In genomic region chr12:111507962-111508361, GRCm38 (mm10) we compare ENCODE assay signal across 28 mouse cellular contexts. TPM values are rescaled to one million over a fixed set of nuclear protein-coding genes. Genes with fewer than 3 reads are reported as not detected.
DNase-seq lines count a peak whose midpoint lies in the region; ATAC-seq lines count a peak whose summit lies in the region.
"Had no signal": no experiment of that assay in that cellular context is flagged by ENCODE, and none has a peak within 500 bp of the region (broad histone marks: within the 10 kb centered on the region; RNA-seq: fewer than 3 reads in every experiment).

No protein-coding gene starts in this region.

- peak overlapping the region; percentile 65 for H3K9ac ChIP-seq in liver, embryonic 13.5 days
- peak overlapping the region; percentile 42 for H3K9ac ChIP-seq in liver, embryonic 16.5 days (ENCODE audit: low read depth, low read length)
- H3K9ac ChIP-seq in forebrain, embryonic 16.5 days (replicated peaks; ENCODE audit: low read depth, low read length): no peak overlapping the region
- H3K9ac ChIP-seq: heart, embryonic 15.5 days; kidney, embryonic 15.5 days; limb, embryonic 13.5 days; midbrain, embryonic 13.5 days had no signal

- no peaks in the 10 kb centered on the region for H3K36me3 ChIP-seq in liver, embryonic 13.5 days
- H3K36me3 ChIP-seq in liver, embryonic 16.5 days (ENCODE audit: control insufficient read depth, insufficient read depth): no peaks in the 10 kb centered on the region
- no peaks in the 10 kb centered on the region for H3K36me3 ChIP-seq in forebrain, embryonic 16.5 days (ENCODE audit: control insufficient read depth, insufficient read depth)
- H3K36me3 ChIP-seq: heart, embryonic 10.5 days; heart, embryonic 15.5 days; kidney, embryonic 15.5 days; limb, embryonic 13.5 days; midbrain, embryonic 13.5 days had no signal

- peak; percentile 65 to 76 for DNase-seq in adrenal gland, adult (ENCODE audit: inconsistent age in 2 of 2, low spot score in 1 of 2)
- no peak for DNase-seq in adrenal gland, postnatal 10 days
- DNase-seq in liver, embryonic 13.5 days: no peak
- no peak for DNase-seq in liver
- DNase-seq in right cerebral cortex, postnatal 4 days: no peak
- DNase-seq: cerebellum, adult 11-12 months; cerebellum, adult 9-11 months; gastrocnemius, postnatal 25 days; heart, adult 11 months; kidney, adult 18-20 months; kidney, postnatal 25 days; lung, adult 2 months; lung, postnatal 10 days had no signal

- peak overlapping the region; percentile 83 for H3K27ac ChIP-seq in liver, embryonic 13.5 days
- peak overlapping the region; percentile 73 for H3K27ac ChIP-seq in liver, embryonic 16.5 days (ENCODE audit: low read length)
- H3K27ac ChIP-seq in forebrain, embryonic 16.5 days (ENCODE audit: low read length): no peak overlapping the region
- H3K27ac ChIP-seq: heart, embryonic 10.5 days; heart, embryonic 15.5 days; kidney, embryonic 15.5 days; limb, embryonic 13.5 days; macrophage; midbrain, embryonic 13.5 days had no signal

- WGBS in liver, embryonic 13.5 days (ENCODE audit: insufficient replicate concordance): 77% methylated on average over 10 of the region's 10 CpGs
- 71% methylated on average over 10 of the region's 10 CpGs for WGBS in liver, embryonic 16.5 days (ENCODE audit: insufficient replicate concordance)
- WGBS in forebrain, embryonic 16.5 days: 91% methylated on average over 10 of the region's 10 CpGs

- no peaks in the 10 kb centered on the region for H3K9me3 ChIP-seq in liver, embryonic 13.5 days (replicated peaks)
- no peaks in the 10 kb centered on the region for H3K9me3 ChIP-seq in liver, embryonic 16.5 days (replicated peaks; ENCODE audit: control insufficient read depth, low read length)
- H3K9me3 ChIP-seq in forebrain, embryonic 16.5 days (ENCODE audit: control insufficient read depth, low read length): no peaks in the 10 kb centered on the region
- H3K9me3 ChIP-seq: heart, embryonic 10.5 days; heart, embryonic 15.5 days; kidney, embryonic 15.5 days; limb, embryonic 13.5 days; midbrain, embryonic 13.5 days had no signal

- peaks cover 27% of the 10 kb centered on the region for H3K27me3 ChIP-seq in liver, embryonic 13.5 days
- H3K27me3 ChIP-seq in liver, embryonic 16.5 days (ENCODE audit: control insufficient read depth, insufficient read depth, low read depth, low read length): peaks cover 18% of the 10 kb centered on the region
- H3K27me3 ChIP-seq in forebrain, embryonic 16.5 days (replicated peaks; ENCODE audit: control insufficient read depth, insufficient read depth, low read length): no peaks in the 10 kb centered on the region
- H3K27me3 ChIP-seq: CH12.LX; midbrain, embryonic 13.5 days had no signal

- peak; percentile 43; the same call in 1 of the 2 replicates for ATAC-seq in liver, embryonic 13.5 days (ENCODE audit: low read depth)
- ATAC-seq in liver, embryonic 16.5 days (ENCODE audit: low read depth): 0 out of 2 replicates have a peak, but pooled peaks have one; percentile 40
- ATAC-seq in forebrain, embryonic 16.5 days: no peak
- ATAC-seq: activated CD4-positive, CD25-positive, alpha-beta regulatory T cell, adult 4 months; forebrain, embryonic 14.5 days; hindbrain, embryonic 16.5 days; midbrain, embryonic 13.5 days had no signal

- H3K4me1 ChIP-seq in liver, embryonic 13.5 days (replicated peaks): peaks cover 34% of the 10 kb centered on the region
- H3K4me1 ChIP-seq in liver, embryonic 16.5 days (ENCODE audit: control insufficient read depth, low read depth, low read length): peaks cover 18% of the 10 kb centered on the region
- 0 out of 2 replicates have a peak, but pooled peaks cover 2% of the 10 kb centered on the region for H3K4me1 ChIP-seq in forebrain, embryonic 16.5 days (replicated peaks; ENCODE audit: control insufficient read depth, insufficient read depth, low read length)
- H3K4me1 ChIP-seq: heart, embryonic 10.5 days had no signal

- peak overlapping the region; percentile 44 for H3K4me3 ChIP-seq in liver, embryonic 13.5 days (replicated peaks)
- peak overlapping the region; percentile 42 for H3K4me3 ChIP-seq in liver, embryonic 16.5 days (ENCODE audit: low read depth, low read length)
- H3K4me3 ChIP-seq in forebrain, embryonic 16.5 days (replicated peaks; ENCODE audit: low read length): no peak overlapping the region
- H3K4me3 ChIP-seq: heart, embryonic 10.5 days; heart, embryonic 15.5 days; kidney, embryonic 15.5 days; limb, embryonic 13.5 days; midbrain, embryonic 13.5 days had no signal

- peak overlapping the region; percentile 63 for H3K4me2 ChIP-seq in liver, embryonic 13.5 days
- H3K4me2 ChIP-seq in liver, embryonic 16.5 days (ENCODE audit: low read depth, low read length): peak overlapping the region; percentile 50
- no peak overlapping the region for H3K4me2 ChIP-seq in forebrain, embryonic 16.5 days (ENCODE audit: low read length)
- H3K4me2 ChIP-seq: heart, embryonic 15.5 days; kidney, embryonic 15.5 days; limb, embryonic 13.5 days; midbrain, embryonic 13.5 days had no signal

RNA-seq across cellular contexts. Expression of gene Gm266, which starts 22.3 kb away (rescaled TPM):
- total RNA-seq in adrenal gland, postnatal 10 days (2021): 1 to 10 TPM; 1.0 to 1.1 TPM
- polyA plus RNA-seq in liver, embryonic 13.5 days (2015; fragmentation: Nextera tagmentation; extraction: Ambion mirVana): 0.76 and 1.0 TPM in 2 replicates
- polyA plus RNA-seq in liver, embryonic 16.5 days (2015; fragmentation: Nextera tagmentation; extraction: Ambion mirVana): 0.46 and 0.52 TPM in 2 replicates
- polyA plus RNA-seq in forebrain, embryonic 16.5 days (2015; fragmentation: Nextera tagmentation; extraction: Ambion mirVana): 0.23 and 1.1 TPM in 2 replicates
- total RNA-seq: CH12.LX; common myeloid progenitor, adult 5-6 weeks; megakaryocyte-erythroid progenitor cell, adult 5-6 weeks; monocyte, adult 5-6 weeks had no signal
- polyA plus RNA-seq: activated CD4-positive, CD25-positive, alpha-beta regulatory T cell, adult 4 months; macrophage had no signal

RNA-seq across cellular contexts. Expression of gene Eif5, which starts 29.9 kb away (rescaled TPM):
- 100 to 1,000 TPM; 300 to 322 TPM for total RNA-seq in adrenal gland, postnatal 10 days (2021)
- polyA plus RNA-seq in liver, embryonic 13.5 days (2015; fragmentation: Nextera tagmentation; extraction: Ambion mirVana): 677 and 738 TPM in 2 replicates
- polyA plus RNA-seq in liver, embryonic 16.5 days (2015; fragmentation: Nextera tagmentation; extraction: Ambion mirVana): 522 and 558 TPM in 2 replicates
- 549 and 607 TPM in 2 replicates for polyA plus RNA-seq in forebrain, embryonic 16.5 days (2015; fragmentation: Nextera tagmentation; extraction: Ambion mirVana)

Comparison
In these comparisons a context has a peak if more than half of its experiments do, and no peak if none do; other contexts are left out.
1. DNase-seq: peak in adrenal gland, adult (2 of 2); none in adrenal gland, postnatal 10 days (single experiment), liver, embryonic 13.5 days (single experiment), liver (single experiment) and right cerebral cortex, postnatal 4 days (single experiment).